Mouse (Mus musculus) liver, embryonic 14.5 days (tissue): ENCODE data around the gene Usp15.

ENCODE experiments used
- CTCF ChIP-seq: IDR thresholded peaks from 2 replicates; pipeline ENCODE4 v1.5.1; 2016; ENCODE audit warnings: antibody characterized with exemption, low read depth, control low read depth
- EP300 ChIP-seq: IDR thresholded peaks from 2 replicates; pipeline ENCODE4 v1.6.1; 2016; ENCODE audit warnings: antibody characterized with exemption, low read depth

DNA sequence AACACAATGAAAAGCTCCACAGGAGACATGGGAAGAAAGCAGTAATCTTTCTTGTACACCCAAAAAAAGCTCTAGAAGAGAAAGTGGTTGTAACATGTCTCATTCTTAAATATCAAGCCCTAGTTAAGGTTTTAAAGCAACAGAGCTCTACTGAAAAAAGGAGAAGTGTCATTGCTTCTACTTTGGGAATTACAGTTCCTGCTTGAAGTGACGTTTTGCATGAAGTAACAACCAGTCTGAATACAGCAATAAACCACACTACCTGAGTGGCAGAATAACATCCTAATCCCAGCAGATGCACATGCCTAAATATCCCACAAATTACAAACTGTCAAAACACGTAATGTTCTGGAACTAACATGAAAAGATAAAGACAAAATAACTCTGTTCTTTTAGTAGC lies 50.4 kb downstream of the Usp15 start:
- TF ChIP-seq CTCF (no peak), EP300 (no peak)
